Mouse (Mus musculus): ENCODE results near the gene Nanos3. TPM values are rescaled to one million over a fixed set of nuclear protein-coding genes. Genes with fewer than 3 reads are reported as not detected.

Nanos3 gene
- polyA plus RNA-seq, 1 experiment = 1.4 TPM

GRCm38 (mm10) chr8:84201545-84202245 lies 16.7 kb upstream of the Nanos3 start:
- DNase-seq (ENCODE audit: low read depth) = no peak

GRCm38 (mm10) chr8:84200652-84201544 lies 15.9 kb upstream of the Nanos3 start:
- DNase-seq (ENCODE audit: low read depth) = no peak

GRCm38 (mm10) chr8:84200126-84200555 lies 15.1 kb upstream of the Nanos3 start:
- no peak for DNase-seq (ENCODE audit: low read depth)

- DNase-seq (ENCODE audit: low read depth) = no peak
Measured at GRCm38 (mm10) chr8:84199348-84200125, 14.5 kb upstream of the Nanos3 start.

GRCm38 (mm10) chr8:84198871-84199270 lies 13.9 kb upstream of the Nanos3 start:
- no peak for DNase-seq (ENCODE audit: low read depth)

GRCm38 (mm10) chr8:84197922-84198774 lies 13.1 kb upstream of the Nanos3 start:
- no peak for DNase-seq (ENCODE audit: low read depth)

GRCm38 (mm10) chr8:84197141-84197921 lies 12.3 kb upstream of the Nanos3 start:
- DNase-seq (ENCODE audit: low read depth) = no peak

GRCm38 (mm10) chr8:84194224-84194743 lies 9.3 kb upstream of the Nanos3 start:
- DNase-seq (ENCODE audit: low read depth) = no peak

- DNase-seq (ENCODE audit: low read depth) = no peak
Measured at GRCm38 (mm10) chr8:84193566-84193965, 8.5 kb upstream of the Nanos3 start.

- no peak for DNase-seq (ENCODE audit: low read depth)
Measured at GRCm38 (mm10) chr8:84193161-84193560, 8.1 kb upstream of the Nanos3 start.

- DNase-seq (ENCODE audit: low read depth) = no peak
Measured at GRCm38 (mm10) chr8:84192555-84192954, 7.5 kb upstream of the Nanos3 start.

GRCm38 (mm10) chr8:84192023-84192422 lies 7.0 kb upstream of the Nanos3 start:
- no peak for DNase-seq (ENCODE audit: low read depth)

GRCm38 (mm10) chr8:84190191-84190867 lies 5.3 kb upstream of the Nanos3 start:
- DNase-seq (ENCODE audit: low read depth) = no peak

GRCm38 (mm10) chr8:84189603-84190002 lies 4.6 kb upstream of the Nanos3 start:
- no peak for DNase-seq (ENCODE audit: low read depth)

GRCm38 (mm10) chr8:84188671-84189070 lies 3.7 kb upstream of the Nanos3 start:
- DNase-seq (ENCODE audit: low read depth) = no peak

GRCm38 (mm10) chr8:84187065-84187755 lies 2.2 kb upstream of the Nanos3 start:
- DNase-seq (ENCODE audit: low read depth) = no peak

GRCm38 (mm10) chr8:84186547-84186946 lies 1.5 kb upstream of the Nanos3 start:
- no peak for DNase-seq (ENCODE audit: low read depth)

GRCm38 (mm10) chr8:84184085-84185043 lies 653 bp downstream of the Nanos3 start:
- DNase-seq (ENCODE audit: low read depth) = no peak
